Mouse (Mus musculus) heart, embryonic 10.5 days (tissue): ENCODE measurements around the gene Clec16a. TPM values are rescaled to one million over a fixed set of nuclear protein-coding genes. Genes with fewer than 3 reads are reported as not detected.
A peak's percentile ranks its signal among the peaks of the same experiment; 100 is the strongest.

Experiments
- DNase-seq: peaks from one replicate; pipeline ENCODE4 v3.0.0-alpha.2; 2017; ENCODE audit warnings: low spot score
- H3K27ac ChIP-seq: fragments of 300-500 bp; sonication (generic); 2 replicates; pipeline ENCODE4 v1.5.1; 2016; ENCODE audit warnings: mild to moderate bottlenecking
- H3K27me3 ChIP-seq: fragments of 300-500 bp; sonication (generic); 2 replicates; pipeline ENCODE4 v1.6.1; 2016; ENCODE audit warnings: mild to moderate bottlenecking; ENCODE audit not compliant: poor library complexity, insufficient read depth, severe bottlenecking
- H3K36me3 ChIP-seq: fragments of 300-500 bp; sonication (generic); 2 replicates; pipeline ENCODE4 v1.6.1; 2016; ENCODE audit warnings: mild to moderate bottlenecking, moderate library complexity
- H3K4me1 ChIP-seq: fragments of 300-500 bp; sonication (generic); 2 replicates; pipeline ENCODE4 v1.6.1; 2016; ENCODE audit warnings: mild to moderate bottlenecking
- H3K4me3 ChIP-seq: fragments of 300-500 bp; sonication (generic); 2 replicates; pipeline ENCODE4 v1.5.1; 2016; ENCODE audit warnings: mild to moderate bottlenecking, moderate library complexity
- H3K9me3 ChIP-seq: fragments of 300-500 bp; sonication (generic); 2 replicates; pipeline ENCODE4 v1.6.1; 2016; ENCODE audit warnings: mild to moderate bottlenecking, moderate library complexity
- WGBS: fragments of 180-500 bp; shearing (Covaris S2); methylation state at CpG from one replicate; pipeline ENCODE4 v1.1.7; 2016; 5-methylcytosine and 5-hydroxymethylcytosine counted together
- polyA plus RNA-seq: library from polyadenylated mRNA; unstranded; fragments of >200 nt; fragmentation: Nextera tagmentation; extraction: Ambion mirVana; gene quantifications from 2 replicates; pipeline ENCODE4 v1.2.1, GENCODE M21; 2016

The Clec16a gene
- polyA plus RNA-seq, 1 experiment from 2014 or later = 24.5 TPM

DNA sequence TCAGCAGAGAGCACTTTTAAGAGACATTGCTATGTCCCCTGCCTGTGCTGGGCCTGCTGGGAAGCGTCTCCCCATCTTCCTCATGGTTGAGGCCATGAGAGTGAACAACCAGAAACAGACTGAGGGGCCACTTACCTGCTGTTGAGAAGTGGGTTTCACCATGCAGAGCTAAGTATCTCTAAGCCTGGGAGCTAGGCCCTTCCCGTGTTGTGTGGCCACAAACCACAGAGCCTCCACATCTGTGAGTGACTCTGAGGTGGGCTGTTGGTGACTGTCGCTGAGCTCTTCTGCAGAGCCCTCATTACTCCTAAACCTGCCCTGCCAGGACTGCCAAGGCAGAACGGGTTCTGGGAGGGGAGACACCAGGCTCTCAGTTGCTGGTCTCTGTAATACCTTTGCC, 185.8 kb downstream of the Clec16a start:
- Histone ChIP-seq H3K9me3 (no peaks in the 10 kb centered on the region), H3K27me3 (no peaks in the 10 kb centered on the region), H3K4me3 (no peak overlapping the region), H3K36me3 (no peaks in the 10 kb centered on the region), H3K27ac (no peak overlapping the region), H3K4me1 (peaks cover 8% of the 10 kb centered on the region)
- 82% methylated on average over 4 of the region's 4 CpGs for WGBS
- no peak for DNase-seq

DNA sequence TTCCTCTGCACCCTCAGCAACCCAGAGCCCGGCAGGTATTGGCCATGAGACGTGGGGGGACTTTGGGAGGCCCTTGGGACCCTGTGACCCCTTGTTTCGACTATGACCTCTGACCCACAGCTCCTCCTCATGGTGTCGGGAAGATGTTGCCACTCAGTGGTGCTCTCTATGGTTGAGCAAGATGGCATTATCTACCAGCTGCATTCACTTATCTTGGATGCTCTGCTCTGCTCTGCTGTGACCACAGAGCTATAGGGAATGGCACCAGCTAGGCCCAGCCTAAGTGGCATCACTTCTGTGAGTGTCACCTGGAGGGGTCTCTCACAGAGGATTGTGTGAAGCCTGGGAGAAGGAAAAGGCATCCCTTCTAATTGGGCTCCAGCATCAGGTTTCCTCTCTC, 186.6 kb downstream of the Clec16a start:
- Histone ChIP-seq H3K4me1 (peaks cover 16% of the 10 kb centered on the region), H3K27me3 (no peaks in the 10 kb centered on the region), H3K4me3 (no peak overlapping the region), H3K27ac (no peak overlapping the region), H3K36me3 (no peaks in the 10 kb centered on the region), H3K9me3 (no peaks in the 10 kb centered on the region)
- DNase-seq = no peak
- WGBS = 74% methylated on average over 4 of the region's 4 CpGs

DNA sequence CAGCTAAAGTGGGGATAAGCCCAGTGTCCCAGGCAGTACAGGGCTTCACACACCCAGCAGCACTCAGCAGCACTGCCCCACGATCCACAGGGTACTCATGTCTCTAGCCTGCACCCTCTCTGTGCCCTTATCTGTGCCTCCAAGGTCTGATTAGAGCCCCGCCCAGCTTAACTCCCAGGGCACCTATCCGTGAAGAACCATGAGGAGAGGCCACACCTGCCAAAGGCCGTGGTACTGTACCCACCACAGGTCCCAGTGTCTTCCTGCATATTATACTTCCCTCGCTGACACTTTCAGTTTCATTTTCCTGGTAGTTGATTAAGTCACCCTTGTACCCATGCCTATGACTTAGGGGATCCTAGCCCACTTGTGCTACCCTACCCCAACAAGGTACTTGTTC, 187.3 kb downstream of the Clec16a start:
- no peak for DNase-seq
- Histone ChIP-seq H3K4me1 (peaks cover 23% of the 10 kb centered on the region), H3K4me3 (no peak overlapping the region), H3K36me3 (no peaks in the 10 kb centered on the region), H3K27me3 (no peaks in the 10 kb centered on the region), H3K27ac (no peak overlapping the region), H3K9me3 (no peaks in the 10 kb centered on the region)
- WGBS = 72% methylated on average over 5 of the region's 5 CpGs

DNA sequence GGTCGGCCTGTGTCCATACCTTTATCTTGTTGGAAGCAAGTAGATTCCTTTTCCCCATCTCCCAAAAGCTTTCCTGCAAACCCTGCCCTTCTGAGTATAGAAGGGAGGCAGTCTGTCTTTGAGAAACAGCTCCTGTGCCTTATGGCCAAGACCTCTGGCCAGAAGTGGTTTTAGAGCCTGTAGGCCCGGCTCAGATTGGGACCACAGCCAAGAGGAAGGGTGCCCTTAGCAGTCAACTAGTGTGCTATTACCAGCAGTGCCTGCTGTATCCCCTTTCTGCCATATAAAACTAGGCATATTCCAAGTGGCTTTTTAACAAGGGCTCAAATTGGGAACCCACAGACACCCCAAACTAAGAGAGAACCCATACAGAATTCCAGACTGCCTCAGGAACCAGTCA, 190.6 kb downstream of the Clec16a start:
- WGBS = 90% methylated on average over 2 of the region's 2 CpGs
- H3K36me3 ChIP-seq = no peaks in the 10 kb centered on the region
- no peaks in the 10 kb centered on the region for H3K9me3 ChIP-seq
- peaks cover 47% of the 10 kb centered on the region for H3K4me1 ChIP-seq
- no peak for DNase-seq
- no peak overlapping the region for H3K4me3 ChIP-seq
- H3K27me3 ChIP-seq = no peaks in the 10 kb centered on the region
- no peak overlapping the region; the same call in 1 of the 2 replicates for H3K27ac ChIP-seq

DNA sequence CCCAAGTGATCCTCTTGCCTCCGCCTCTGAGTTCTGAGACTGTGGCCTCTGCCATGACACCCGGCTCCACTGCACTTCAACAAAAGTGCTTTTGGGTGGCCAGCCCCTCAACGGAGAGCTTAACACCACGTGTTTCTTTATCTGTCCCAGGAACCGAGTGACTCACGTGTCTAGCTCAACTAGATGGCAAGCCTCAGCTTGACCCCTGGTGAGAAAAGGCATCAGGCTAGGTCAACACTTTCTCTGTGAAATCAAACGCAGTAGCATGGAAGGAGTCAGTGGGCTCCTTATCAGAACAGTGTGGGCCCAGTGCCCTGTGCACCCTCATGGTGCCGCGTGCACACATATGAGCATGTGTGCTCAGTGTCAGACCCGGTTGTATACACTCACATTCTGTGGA, 191.2 kb downstream of the Clec16a start:
- no peak for DNase-seq
- no peaks in the 10 kb centered on the region for H3K27me3 ChIP-seq
- peaks cover 50% of the 10 kb centered on the region for H3K4me1 ChIP-seq
- WGBS = 45% methylated on average over 10 of the region's 10 CpGs
- H3K36me3 ChIP-seq = no peaks in the 10 kb centered on the region
- H3K4me3 ChIP-seq = no peak overlapping the region
- H3K27ac ChIP-seq = peak overlapping the region; percentile 67
- no peaks in the 10 kb centered on the region for H3K9me3 ChIP-seq

DNA sequence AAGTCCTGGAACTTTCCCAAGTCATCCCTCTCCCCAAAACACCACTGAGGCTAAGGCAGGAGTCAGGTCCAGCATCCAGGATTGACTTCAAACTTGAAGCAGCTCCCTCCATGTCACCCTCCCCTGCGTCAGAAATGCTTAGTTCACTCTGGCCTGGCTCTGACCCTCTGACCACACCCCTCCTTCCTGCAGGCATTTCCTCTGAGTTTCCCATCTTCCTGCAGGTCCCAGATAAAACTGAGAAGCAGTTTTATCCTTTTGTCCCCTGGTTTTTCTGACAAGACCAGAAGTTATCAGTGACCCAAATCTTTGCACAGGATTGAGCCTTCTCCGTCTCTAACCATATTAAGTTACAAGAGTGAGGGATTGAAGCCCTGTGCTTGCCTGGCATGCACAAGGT, 192.4 kb downstream of the Clec16a start:
- Histone ChIP-seq H3K27me3 (no peaks in the 10 kb centered on the region), H3K4me3 (no peak overlapping the region), H3K4me1 (peaks cover 50% of the 10 kb centered on the region), H3K27ac (peak overlapping the region; percentile 77), H3K9me3 (no peaks in the 10 kb centered on the region), H3K36me3 (no peaks in the 10 kb centered on the region)
- no peak for DNase-seq
- 43% methylated on average over 2 of the region's 2 CpGs for WGBS

DNA sequence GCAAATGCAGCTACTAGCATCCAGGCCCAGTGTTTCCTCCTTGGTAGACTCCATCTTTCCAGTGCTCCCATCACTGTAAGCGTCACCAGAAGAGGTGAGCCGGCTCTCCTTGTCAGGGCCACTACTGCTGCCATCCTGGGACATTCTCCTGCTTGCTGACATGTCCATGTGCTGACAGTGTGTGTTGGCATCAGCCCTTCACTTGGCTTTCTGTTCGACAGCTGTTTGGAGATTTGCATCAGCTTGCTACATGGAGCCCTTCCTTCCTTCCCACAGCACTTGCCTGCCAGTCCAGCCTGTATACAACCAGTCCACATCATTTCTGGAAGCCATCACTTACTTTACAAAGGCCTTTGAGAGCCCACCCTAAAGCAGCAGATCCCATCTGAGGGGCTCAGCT, 193.7 kb downstream of the Clec16a start:
- peak overlapping the region; percentile 77 for H3K27ac ChIP-seq
- 70% methylated on average over 3 of the region's 3 CpGs for WGBS
- DNase-seq = no peak
- 0 out of 2 replicates have a peak, but pooled peaks cover under 1% of the 10 kb centered on the region for H3K27me3 ChIP-seq
- no peak overlapping the region for H3K4me3 ChIP-seq
- H3K9me3 ChIP-seq = no peaks in the 10 kb centered on the region
- H3K36me3 ChIP-seq = no peaks in the 10 kb centered on the region
- H3K4me1 ChIP-seq = peaks cover 50% of the 10 kb centered on the region

DNA sequence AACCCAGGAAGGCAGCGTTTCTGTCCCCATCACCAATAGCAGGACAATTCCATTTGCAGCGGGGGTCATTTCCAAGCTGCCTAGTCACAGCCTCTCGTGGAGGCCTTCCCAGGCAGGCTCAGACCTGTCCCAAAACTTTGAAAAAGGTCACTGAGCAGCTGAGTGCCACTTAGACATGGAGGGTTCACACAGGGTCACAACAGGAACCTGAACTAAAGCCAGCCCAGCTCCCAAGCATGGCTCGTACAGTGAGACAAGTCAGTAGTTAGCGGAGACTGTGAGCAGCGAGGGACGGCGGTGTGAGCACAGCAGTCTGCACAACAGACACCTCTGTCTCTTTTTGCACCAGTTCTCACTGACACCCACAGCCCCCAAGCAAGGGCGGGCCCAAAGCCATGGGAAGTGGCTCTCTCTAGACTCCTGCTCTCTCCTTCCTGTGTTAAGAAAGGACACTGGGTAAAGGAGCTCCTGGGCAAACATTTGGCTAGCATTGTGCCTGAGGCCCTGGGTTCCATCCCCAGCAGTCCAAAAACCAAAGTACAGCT, 194.8 kb downstream of the Clec16a start:
- H3K9me3 ChIP-seq = no peaks in the 10 kb centered on the region
- H3K4me1 ChIP-seq = peaks cover 52% of the 10 kb centered on the region
- WGBS = 56% methylated on average over 9 of the region's 9 CpGs
- H3K27ac ChIP-seq = peak overlapping the region; percentile 49; the same call in 1 of the 2 replicates
- H3K27me3 ChIP-seq = peaks cover 10% of the 10 kb centered on the region; the same call in 1 of the 2 replicates
- no peak overlapping the region for H3K4me3 ChIP-seq
- DNase-seq = no peak
- no peaks in the 10 kb centered on the region for H3K36me3 ChIP-seq

DNA sequence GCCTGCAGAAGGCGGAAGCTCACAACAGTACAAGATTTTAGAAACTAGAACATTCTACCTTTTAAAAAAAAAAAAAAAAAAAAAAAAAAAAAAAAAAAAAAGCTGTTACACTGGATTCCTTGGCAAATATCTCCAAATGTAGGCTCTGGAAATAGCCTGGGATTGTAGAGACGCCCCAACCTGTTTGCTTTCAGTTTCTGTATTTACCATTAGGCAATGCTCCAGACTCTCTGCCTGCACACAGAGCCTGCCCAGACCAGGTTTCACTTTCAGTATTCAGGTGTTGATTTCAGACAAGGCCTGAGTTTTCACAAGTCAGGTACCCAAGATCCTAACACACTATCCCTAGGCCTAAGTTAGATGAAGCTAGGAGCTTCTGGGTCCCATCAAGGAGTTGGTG, 195.9 kb downstream of the Clec16a start:
- no peak overlapping the region for H3K27ac ChIP-seq
- H3K4me3 ChIP-seq = no peak overlapping the region
- H3K4me1 ChIP-seq = peaks cover 48% of the 10 kb centered on the region
- no peak for DNase-seq
- WGBS = 84% methylated on average over 2 of the region's 2 CpGs
- no peaks in the 10 kb centered on the region for H3K36me3 ChIP-seq
- H3K27me3 ChIP-seq = peaks cover 14% of the 10 kb centered on the region; the same call in 1 of the 2 replicates
- H3K9me3 ChIP-seq = no peaks in the 10 kb centered on the region

DNA sequence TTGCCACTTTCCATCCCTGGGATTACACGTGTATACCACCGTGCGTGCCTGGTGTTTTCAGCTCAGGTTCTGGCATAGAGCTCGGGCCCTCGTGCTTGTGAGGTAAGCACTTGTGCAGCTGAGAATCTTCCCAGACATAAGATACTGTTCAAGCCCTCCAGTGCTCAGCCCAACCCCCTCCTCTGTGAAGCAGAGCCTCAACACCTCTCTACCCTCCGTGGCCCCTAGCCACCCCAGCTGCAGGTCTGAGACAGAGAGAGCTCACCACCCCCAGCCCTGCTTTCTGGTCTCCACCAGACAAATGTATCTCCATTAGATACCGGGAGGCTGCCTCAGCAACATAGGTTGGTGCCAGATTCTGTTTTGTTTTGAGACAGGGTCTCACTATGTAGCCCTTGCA, 204.1 kb downstream of the Clec16a start:
- 37% methylated on average over 7 of the region's 7 CpGs for WGBS
- DNase-seq = no peak
- Histone ChIP-seq H3K9me3 (no peaks in the 10 kb centered on the region), H3K27me3 (peaks cover 19% of the 10 kb centered on the region), H3K36me3 (no peaks in the 10 kb centered on the region), H3K4me1 (peaks cover 15% of the 10 kb centered on the region), H3K27ac (peak overlapping the region; percentile 43), H3K4me3 (no peak overlapping the region)

DNA sequence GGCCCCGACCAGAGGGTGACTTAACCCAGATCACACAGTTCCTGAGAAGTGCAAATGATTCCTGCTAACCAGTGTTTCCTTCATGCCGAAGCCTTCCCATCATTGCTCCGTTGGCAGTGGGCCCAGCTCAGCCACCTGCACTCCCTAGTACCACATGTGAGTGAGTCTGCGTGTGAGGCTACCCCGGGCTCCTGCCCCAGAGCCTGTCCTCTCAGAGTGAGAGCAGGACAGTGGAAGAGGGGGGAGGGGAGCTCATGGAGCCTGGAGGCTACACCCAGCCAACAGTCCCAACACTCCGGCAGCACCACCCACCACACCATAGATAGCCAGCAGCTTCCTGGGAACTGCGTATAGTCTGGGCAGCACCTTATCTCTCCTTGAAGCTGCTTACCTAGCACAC, 204.7 kb downstream of the Clec16a start:
- WGBS = 39% methylated on average over 7 of the region's 7 CpGs
- no peaks in the 10 kb centered on the region for H3K9me3 ChIP-seq
- H3K4me3 ChIP-seq = no peak overlapping the region
- H3K36me3 ChIP-seq = no peaks in the 10 kb centered on the region
- no peak for DNase-seq
- H3K27me3 ChIP-seq = peaks cover 20% of the 10 kb centered on the region
- peaks cover 15% of the 10 kb centered on the region for H3K4me1 ChIP-seq
- H3K27ac ChIP-seq = peak overlapping the region; percentile 43; the same call in 1 of the 2 replicates

DNA sequence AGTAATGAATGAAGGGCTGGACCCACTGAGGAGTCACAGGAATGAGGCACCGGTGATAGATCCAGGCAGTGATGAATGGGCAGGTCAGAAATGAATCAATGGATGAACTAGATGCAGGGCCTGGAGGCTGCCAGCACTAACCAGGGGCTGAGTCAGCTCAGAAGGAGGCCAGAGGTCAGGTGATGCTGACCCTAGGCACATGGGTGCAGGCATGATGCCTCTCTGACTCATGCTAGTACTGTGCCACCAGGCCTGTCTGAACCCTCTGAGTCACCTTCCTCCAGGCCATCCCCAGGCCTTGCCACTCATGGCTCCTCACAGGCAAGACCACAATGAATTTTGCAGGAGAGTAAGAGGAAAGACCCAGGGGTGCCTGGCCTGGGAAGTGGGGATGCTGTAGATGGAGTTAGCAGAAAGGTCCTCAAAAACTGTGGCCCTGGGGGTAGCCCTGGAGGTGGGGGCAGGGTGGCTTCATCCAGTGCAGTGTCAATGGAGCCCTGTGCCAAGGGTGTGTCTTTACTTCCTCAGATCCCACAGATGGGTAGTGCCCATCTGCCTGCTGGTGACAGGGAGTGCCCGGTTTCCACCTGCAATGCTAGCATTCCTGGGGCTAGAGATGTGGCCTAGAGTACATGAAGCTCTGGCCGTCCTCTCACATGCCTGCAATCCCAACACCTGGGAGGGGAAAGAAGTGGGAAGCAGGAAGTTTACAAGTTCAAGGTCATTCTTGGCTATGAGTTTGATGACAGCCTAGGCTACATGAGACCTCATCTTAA, 209.6 kb downstream of the Clec16a start:
- 83% methylated on average over 3 of the region's 3 CpGs for WGBS
- Histone ChIP-seq H3K27ac (no peak overlapping the region), H3K4me1 (peaks cover 10% of the 10 kb centered on the region), H3K36me3 (no peaks in the 10 kb centered on the region), H3K9me3 (no peaks in the 10 kb centered on the region), H3K27me3 (peaks cover 30% of the 10 kb centered on the region), H3K4me3 (no peak overlapping the region)
- no peak for DNase-seq

DNA sequence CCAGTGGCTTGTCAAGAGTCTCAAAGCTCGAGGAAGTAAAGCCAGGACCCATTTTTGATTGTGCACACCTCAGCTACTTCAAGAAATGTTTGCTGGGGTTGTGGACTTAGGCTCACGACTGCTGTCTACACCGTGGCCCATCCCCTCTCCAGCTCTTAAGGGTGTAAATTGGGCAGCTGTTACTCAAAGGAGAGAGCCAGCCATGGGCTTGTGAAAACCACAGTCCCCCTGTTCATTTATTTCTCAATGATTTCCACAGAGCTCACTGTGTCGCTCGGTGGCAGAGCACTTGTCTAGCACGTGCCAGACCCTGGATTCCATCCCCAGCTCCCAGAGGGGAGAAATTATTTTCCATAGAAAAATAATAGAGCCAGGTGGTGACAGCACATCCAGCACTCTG, 211.0 kb downstream of the Clec16a start:
- Histone ChIP-seq H3K27ac (no peak overlapping the region), H3K27me3 (peaks cover 30% of the 10 kb centered on the region), H3K9me3 (no peaks in the 10 kb centered on the region), H3K36me3 (no peaks in the 10 kb centered on the region), H3K4me1 (peaks cover 8% of the 10 kb centered on the region), H3K4me3 (no peak overlapping the region)
- DNase-seq = no peak
- 75% methylated on average over 5 of the region's 6 CpGs for WGBS
